Mouse (Mus musculus): ENCODE measurements at regions not wholly inside any gene's neighbourhood (a gene's known extent, or its start where the extent isn't known, plus 50 kb on each side); places are given as distances from the start of the nearest gene placed in this dataset.

- no peak for ATAC-seq (ENCODE audit: insufficient read depth, low FRiP score)
- Histone ChIP-seq H3K36me3 (ENCODE audit: control insufficient read depth, insufficient read depth, low read length) (no peaks in the 10 kb centered on the region), H3K9ac (ENCODE audit: low read length) (no peak overlapping the region), H3K9me3 (replicated peaks; ENCODE audit: control insufficient read depth, low read length) (no peaks in the 10 kb centered on the region), H3K4me2 (ENCODE audit: low read depth, low read length) (no peak overlapping the region), H3K4me1 (ENCODE audit: control insufficient read depth, insufficient read depth, low read length) (peaks cover 15% of the 10 kb centered on the region), H3K27me3 (ENCODE audit: control insufficient read depth, insufficient read depth, low read length) (no peaks in the 10 kb centered on the region), H3K4me3 (replicated peaks; ENCODE audit: low read length) (no peak overlapping the region), H3K27ac (ENCODE audit: low read length) (no peak overlapping the region)
- 87% methylated on average over 2 of the region's 2 CpGs for WGBS
Observed at GRCm38 (mm10) chr12:71622761-71623160, 208.1 kb upstream of the Daam1 start.

- Histone ChIP-seq H3K4me2 (ENCODE audit: low read depth, low read length) (no peak overlapping the region), H3K36me3 (ENCODE audit: control insufficient read depth, insufficient read depth, low read length) (no peaks in the 10 kb centered on the region), H3K9me3 (replicated peaks; ENCODE audit: control insufficient read depth, low read length) (no peaks in the 10 kb centered on the region), H3K4me1 (ENCODE audit: control insufficient read depth, insufficient read depth, low read length) (peaks cover 20% of the 10 kb centered on the region), H3K27me3 (ENCODE audit: control insufficient read depth, insufficient read depth, low read length) (no peaks in the 10 kb centered on the region), H3K4me3 (replicated peaks; ENCODE audit: low read length) (no peak overlapping the region), H3K27ac (ENCODE audit: low read length) (peak overlapping the region; percentile 20; the same call in 1 of the 2 replicates), H3K9ac (ENCODE audit: low read length) (no peak overlapping the region)
- WGBS = 64% methylated on average over 5 of the region's 5 CpGs
- ATAC-seq (ENCODE audit: insufficient read depth, low FRiP score) = no peak
Observed at GRCm38 (mm10) chr12:71623271-71623670, 207.6 kb upstream of the Daam1 start.

- no peak overlapping the region for H3K4me3 ChIP-seq (replicated peaks; ENCODE audit: low read length)
- WGBS = 49% methylated on average over 8 of the region's 8 CpGs
- H3K4me1 ChIP-seq (ENCODE audit: control insufficient read depth, insufficient read depth, low read length) = peaks cover 23% of the 10 kb centered on the region
- H3K36me3 ChIP-seq (ENCODE audit: control insufficient read depth, insufficient read depth, low read length) = no peaks in the 10 kb centered on the region
- no peaks in the 10 kb centered on the region for H3K27me3 ChIP-seq (ENCODE audit: control insufficient read depth, insufficient read depth, low read length)
- H3K9ac ChIP-seq (ENCODE audit: low read length) = no peak overlapping the region
- no peak for ATAC-seq (ENCODE audit: insufficient read depth, low FRiP score)
- H3K9me3 ChIP-seq (replicated peaks; ENCODE audit: control insufficient read depth, low read length) = no peaks in the 10 kb centered on the region
- no peak overlapping the region for H3K4me2 ChIP-seq (ENCODE audit: low read depth, low read length)
- no peak overlapping the region; the same call in 1 of the 2 replicates for H3K27ac ChIP-seq (ENCODE audit: low read length)
Observed at GRCm38 (mm10) chr12:71624076-71624475, 206.8 kb upstream of the Daam1 start.

GRCm38 (mm10) chr12:71624676-71625075 is 206.2 kb upstream of the Daam1 start:
- Histone ChIP-seq H3K27me3 (ENCODE audit: control insufficient read depth, insufficient read depth, low read length) (no peaks in the 10 kb centered on the region), H3K36me3 (ENCODE audit: control insufficient read depth, insufficient read depth, low read length) (no peaks in the 10 kb centered on the region), H3K4me1 (ENCODE audit: control insufficient read depth, insufficient read depth, low read length) (peaks cover 23% of the 10 kb centered on the region), H3K9ac (ENCODE audit: low read length) (no peak overlapping the region), H3K27ac (ENCODE audit: low read length) (no peak overlapping the region), H3K9me3 (replicated peaks; ENCODE audit: control insufficient read depth, low read length) (no peaks in the 10 kb centered on the region), H3K4me3 (replicated peaks; ENCODE audit: low read length) (no peak overlapping the region), H3K4me2 (ENCODE audit: low read depth, low read length) (no peak overlapping the region)
- no peak for ATAC-seq (ENCODE audit: insufficient read depth, low FRiP score)
- 45% methylated on average over 6 of the region's 6 CpGs for WGBS

- H3K36me3 ChIP-seq (ENCODE audit: control insufficient read depth, insufficient read depth, low read length) = no peaks in the 10 kb centered on the region
- ATAC-seq (ENCODE audit: insufficient read depth, low FRiP score) = no peak
- no peaks in the 10 kb centered on the region for H3K27me3 ChIP-seq (ENCODE audit: control insufficient read depth, insufficient read depth, low read length)
- H3K9ac ChIP-seq (ENCODE audit: low read length) = no peak overlapping the region
- WGBS = 65% methylated on average over 4 of the region's 4 CpGs
- H3K27ac ChIP-seq (ENCODE audit: low read length) = no peak overlapping the region
- H3K9me3 ChIP-seq (replicated peaks; ENCODE audit: control insufficient read depth, low read length) = no peaks in the 10 kb centered on the region
- peaks cover 23% of the 10 kb centered on the region for H3K4me1 ChIP-seq (ENCODE audit: control insufficient read depth, insufficient read depth, low read length)
- H3K4me3 ChIP-seq (replicated peaks; ENCODE audit: low read length) = no peak overlapping the region
- H3K4me2 ChIP-seq (ENCODE audit: low read depth, low read length) = no peak overlapping the region
Observed at GRCm38 (mm10) chr12:71625115-71625514, 205.8 kb upstream of the Daam1 start.

GRCm38 (mm10) chr12:71626801-71627200 is 204.1 kb upstream of the Daam1 start:
- Histone ChIP-seq H3K36me3 (ENCODE audit: control insufficient read depth, insufficient read depth, low read length) (no peaks in the 10 kb centered on the region), H3K9ac (ENCODE audit: low read length) (no peak overlapping the region), H3K27ac (ENCODE audit: low read length) (peak overlapping the region; percentile 82), H3K9me3 (replicated peaks; ENCODE audit: control insufficient read depth, low read length) (no peaks in the 10 kb centered on the region), H3K4me3 (replicated peaks; ENCODE audit: low read length) (no peak overlapping the region), H3K4me1 (ENCODE audit: control insufficient read depth, insufficient read depth, low read length) (peaks cover 23% of the 10 kb centered on the region), H3K27me3 (ENCODE audit: control insufficient read depth, insufficient read depth, low read length) (no peaks in the 10 kb centered on the region), H3K4me2 (ENCODE audit: low read depth, low read length) (no peak overlapping the region)
- peak; percentile 85 for ATAC-seq (ENCODE audit: insufficient read depth, low FRiP score)
- WGBS = 32% methylated on average over 4 of the region's 4 CpGs

- Histone ChIP-seq H3K36me3 (ENCODE audit: control insufficient read depth, insufficient read depth, low read length) (no peaks in the 10 kb centered on the region), H3K27me3 (ENCODE audit: control insufficient read depth, insufficient read depth, low read length) (no peaks in the 10 kb centered on the region), H3K9ac (ENCODE audit: low read length) (no peak overlapping the region), H3K4me2 (ENCODE audit: low read depth, low read length) (no peak overlapping the region), H3K9me3 (replicated peaks; ENCODE audit: control insufficient read depth, low read length) (no peaks in the 10 kb centered on the region), H3K4me1 (ENCODE audit: control insufficient read depth, insufficient read depth, low read length) (peaks cover 23% of the 10 kb centered on the region), H3K4me3 (replicated peaks; ENCODE audit: low read length) (no peak overlapping the region), H3K27ac (ENCODE audit: low read length) (peak overlapping the region; percentile 82)
- peak; percentile 17; the same call in 1 of the 2 replicates for ATAC-seq (ENCODE audit: insufficient read depth, low FRiP score)
- WGBS = 52% methylated on average over 17 of the region's 17 CpGs
Observed at GRCm38 (mm10) chr12:71627421-71628339, 203.2 kb upstream of the Daam1 start.

GRCm38 (mm10) chr12:71628340-71628738 is 202.5 kb upstream of the Daam1 start:
- peaks cover 23% of the 10 kb centered on the region for H3K4me1 ChIP-seq (ENCODE audit: control insufficient read depth, insufficient read depth, low read length)
- no peak for ATAC-seq (ENCODE audit: insufficient read depth, low FRiP score)
- no peaks in the 10 kb centered on the region for H3K27me3 ChIP-seq (ENCODE audit: control insufficient read depth, insufficient read depth, low read length)
- H3K36me3 ChIP-seq (ENCODE audit: control insufficient read depth, insufficient read depth, low read length) = no peaks in the 10 kb centered on the region
- H3K9ac ChIP-seq (ENCODE audit: low read length) = no peak overlapping the region
- H3K27ac ChIP-seq (ENCODE audit: low read length) = no peak overlapping the region
- H3K4me3 ChIP-seq (replicated peaks; ENCODE audit: low read length) = no peak overlapping the region
- H3K9me3 ChIP-seq (replicated peaks; ENCODE audit: control insufficient read depth, low read length) = no peaks in the 10 kb centered on the region
- 75% methylated on average over 5 of the region's 5 CpGs for WGBS
- no peak overlapping the region for H3K4me2 ChIP-seq (ENCODE audit: low read depth, low read length)

- WGBS = 79% methylated on average over 10 of the region's 10 CpGs
- H3K4me1 ChIP-seq (ENCODE audit: control insufficient read depth, insufficient read depth, low read length) = peaks cover 19% of the 10 kb centered on the region
- H3K27me3 ChIP-seq (ENCODE audit: control insufficient read depth, insufficient read depth, low read length) = no peaks in the 10 kb centered on the region
- no peak overlapping the region for H3K27ac ChIP-seq (ENCODE audit: low read length)
- H3K4me3 ChIP-seq (replicated peaks; ENCODE audit: low read length) = no peak overlapping the region
- ATAC-seq (ENCODE audit: insufficient read depth, low FRiP score) = no peak
- H3K36me3 ChIP-seq (ENCODE audit: control insufficient read depth, insufficient read depth, low read length) = no peaks in the 10 kb centered on the region
- H3K4me2 ChIP-seq (ENCODE audit: low read depth, low read length) = no peak overlapping the region
- no peak overlapping the region for H3K9ac ChIP-seq (ENCODE audit: low read length)
- no peaks in the 10 kb centered on the region for H3K9me3 ChIP-seq (replicated peaks; ENCODE audit: control insufficient read depth, low read length)
Observed at GRCm38 (mm10) chr12:71628796-71629195, 202.1 kb upstream of the Daam1 start.
